Mouse (Mus musculus) erythroblast, adult 5-6 weeks (primary cell): Measurements from ENCODE around the gene Camta2. TPM values are rescaled to one million over a fixed set of nuclear protein-coding genes. Genes with fewer than 3 reads are reported as not detected.

ENCODE experiments used
- ATAC-seq: replicated peaks from 2 replicates; pipeline ENCODE4 v1.8.0; 2016; ENCODE audit warnings: moderate number of reproducible peaks, mild to moderate bottlenecking, moderate TSS enrichment, inconsistent platforms; ENCODE audit not compliant: poor library complexity, low FRiP score, severe bottlenecking
- total RNA-seq, 2 experiments: library from RNA; stranded (forward) in 1 of 2; stranded (reverse) in 1 of 2; fragments of 150-400 nt in 1 of 2; fragments of 200-764, 138-1000 nt in 1 of 2; gene quantifications; 2 replicates each; pipeline versions ENCODE4 v1.2.3 to v1.2.4; 2015 to 2017; ENCODE audit warnings: low replicate concordance in 2 of 2

The Camta2 gene
- total RNA-seq, 2 experiments from 2014 or later, result 0.77 to 5.4 TPM

DNA sequence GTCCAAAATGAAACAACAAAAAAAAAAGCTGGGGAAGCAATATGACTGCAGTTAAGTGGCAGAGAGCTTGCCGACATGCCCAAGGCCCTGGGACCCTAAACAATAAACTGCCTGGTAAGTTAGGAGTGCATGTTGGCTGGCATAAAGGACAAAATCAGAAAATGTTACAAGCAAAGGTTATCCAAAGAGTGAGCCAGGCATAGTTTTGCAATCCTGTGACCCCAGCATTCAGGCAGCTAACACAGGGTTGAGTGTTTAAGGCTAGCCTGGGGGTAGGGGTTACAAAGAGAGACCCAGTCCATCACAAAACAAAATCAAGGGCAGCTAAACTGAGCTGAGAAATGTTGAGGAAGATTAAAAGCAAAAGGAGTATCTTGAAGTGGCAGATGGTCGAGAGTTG is 11.1 kb upstream of the Camta2 start:
- ATAC-seq, result no peak

DNA sequence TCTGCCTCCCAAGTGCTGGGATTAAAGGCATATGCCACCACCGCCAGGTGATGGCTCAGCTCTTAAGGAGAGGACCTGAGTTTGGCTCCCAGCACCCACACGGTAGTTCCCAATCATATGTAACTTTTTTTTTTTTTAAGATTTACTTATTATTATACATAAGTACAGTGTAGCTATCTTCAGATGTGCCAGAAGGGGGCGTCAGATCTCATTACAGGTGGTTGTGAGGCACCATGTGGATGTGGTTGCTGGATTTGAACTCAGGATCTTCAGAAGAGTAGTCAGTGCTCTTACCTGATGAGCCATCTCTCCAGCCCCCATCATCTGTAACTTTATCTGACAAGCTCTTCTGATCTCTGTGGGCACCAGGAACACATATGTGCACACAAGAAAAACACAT is 9.5 kb upstream of the Camta2 start:
- ATAC-seq, result no peak

DNA sequence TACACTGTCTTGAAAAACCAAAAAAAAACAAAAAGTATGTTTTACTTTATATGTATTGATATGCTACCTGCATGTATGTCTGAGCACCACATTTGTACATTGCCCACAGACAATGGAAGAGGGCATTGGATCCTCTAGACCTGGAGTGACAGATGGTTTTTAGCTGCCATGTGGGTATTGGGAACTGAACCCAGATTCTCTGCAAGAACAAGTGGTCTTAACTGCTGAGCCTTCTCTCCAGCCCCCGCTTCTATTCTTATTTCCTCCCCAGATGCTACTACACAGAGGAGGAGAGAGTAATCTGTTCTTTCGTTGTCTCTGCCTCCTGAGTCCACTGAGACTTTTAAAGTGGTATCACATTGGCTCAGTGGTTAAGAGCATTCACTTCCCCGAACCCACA is 5.6 kb upstream of the Camta2 start:
- ATAC-seq, result no peak

DNA sequence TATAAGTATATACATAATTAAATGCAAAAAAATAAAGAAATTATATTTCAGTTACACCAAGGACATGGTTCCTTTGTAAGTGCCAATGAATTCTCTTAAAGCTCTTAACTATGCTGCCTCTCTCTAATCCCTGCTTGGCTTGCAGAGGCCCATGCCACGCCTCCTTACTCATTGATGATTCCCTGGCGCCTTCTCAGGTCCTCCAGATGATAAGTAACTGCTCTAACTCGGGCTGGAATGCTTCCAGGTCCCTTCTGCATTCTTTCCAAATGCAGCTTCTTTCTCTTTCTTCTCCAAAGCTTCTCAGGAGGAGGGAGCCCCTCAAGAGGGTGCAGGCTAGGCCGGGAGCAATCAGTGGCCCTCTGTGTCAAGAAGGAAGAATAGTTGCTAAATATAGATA is 1.7 kb upstream of the Camta2 start:
- no peak for ATAC-seq

DNA sequence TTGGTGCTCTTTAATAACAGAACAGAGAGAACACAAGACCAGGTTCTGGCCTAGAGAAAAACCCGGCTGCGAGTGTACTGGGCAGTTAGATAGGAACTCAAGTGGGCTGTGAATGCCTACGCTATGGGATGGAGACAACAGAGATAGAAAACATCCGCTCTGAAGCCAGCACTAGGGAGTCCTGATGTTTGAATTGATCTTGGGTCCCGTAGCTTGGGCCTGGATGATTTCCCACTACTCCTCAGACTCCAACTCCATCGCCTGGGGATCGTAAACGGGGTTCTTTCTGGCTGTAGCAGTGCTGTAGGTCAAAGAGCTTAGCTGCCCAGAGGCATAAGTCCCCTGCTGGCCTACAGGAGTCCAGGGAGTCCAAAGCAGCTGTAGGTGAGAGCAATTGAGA is 467 bp upstream of the Camta2 start:
- ATAC-seq, result no peak

DNA sequence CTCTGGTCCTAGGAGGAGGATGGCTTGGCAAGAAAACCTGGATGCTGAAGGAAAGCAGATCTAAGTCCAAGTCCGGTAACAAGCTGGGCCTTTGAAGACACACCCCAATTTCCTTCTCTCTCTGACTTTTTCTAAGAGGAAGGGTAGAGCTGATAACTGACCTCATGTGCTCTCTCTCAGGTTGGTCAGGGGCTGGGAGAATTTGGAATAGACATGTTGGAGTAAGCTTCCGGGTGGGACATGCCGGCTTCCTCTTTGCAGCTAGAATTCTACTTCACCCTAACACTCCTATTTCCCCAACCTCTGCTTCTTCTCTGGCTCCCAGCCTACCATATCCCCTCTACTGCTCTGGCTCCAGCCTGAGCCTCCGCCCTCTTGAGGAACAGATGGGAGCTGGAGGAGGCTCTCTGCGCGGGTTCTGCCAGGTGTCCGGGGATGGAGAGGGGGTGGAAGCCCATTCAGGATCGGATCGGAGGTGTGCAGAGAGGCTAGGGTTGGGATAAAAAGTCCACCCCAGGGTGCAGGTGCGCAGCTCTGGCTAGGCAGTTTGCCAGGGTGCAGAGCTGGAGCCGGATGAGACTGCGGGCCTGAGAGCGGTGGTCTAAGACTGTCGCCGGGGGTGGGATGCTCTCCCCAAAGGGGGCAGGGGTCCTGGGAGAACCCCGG is 871 bp downstream of the Camta2 start:
- ATAC-seq, result peak; percentile 40; the same call in 1 of the 2 replicates

DNA sequence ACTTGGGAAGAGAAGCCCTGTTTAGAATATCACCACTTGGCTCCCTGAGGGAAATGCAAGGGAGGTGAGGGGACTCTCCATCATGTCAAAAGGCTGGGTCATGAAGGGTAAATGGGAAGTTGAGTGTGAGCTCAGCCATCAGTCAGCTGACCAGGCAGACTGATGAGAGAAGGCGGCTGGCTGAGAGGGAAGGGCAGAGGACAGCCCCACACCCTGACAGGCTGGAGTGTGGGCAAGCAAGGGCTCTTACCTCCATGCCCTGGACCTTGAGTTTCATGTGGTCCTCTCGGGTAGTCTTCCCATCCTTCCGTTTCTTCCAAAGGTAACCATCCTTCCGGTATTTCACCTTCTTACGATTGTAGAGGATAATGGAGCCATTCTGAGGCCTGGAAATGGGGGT is 4.3 kb downstream of the Camta2 start:
- ATAC-seq, result no peak

DNA sequence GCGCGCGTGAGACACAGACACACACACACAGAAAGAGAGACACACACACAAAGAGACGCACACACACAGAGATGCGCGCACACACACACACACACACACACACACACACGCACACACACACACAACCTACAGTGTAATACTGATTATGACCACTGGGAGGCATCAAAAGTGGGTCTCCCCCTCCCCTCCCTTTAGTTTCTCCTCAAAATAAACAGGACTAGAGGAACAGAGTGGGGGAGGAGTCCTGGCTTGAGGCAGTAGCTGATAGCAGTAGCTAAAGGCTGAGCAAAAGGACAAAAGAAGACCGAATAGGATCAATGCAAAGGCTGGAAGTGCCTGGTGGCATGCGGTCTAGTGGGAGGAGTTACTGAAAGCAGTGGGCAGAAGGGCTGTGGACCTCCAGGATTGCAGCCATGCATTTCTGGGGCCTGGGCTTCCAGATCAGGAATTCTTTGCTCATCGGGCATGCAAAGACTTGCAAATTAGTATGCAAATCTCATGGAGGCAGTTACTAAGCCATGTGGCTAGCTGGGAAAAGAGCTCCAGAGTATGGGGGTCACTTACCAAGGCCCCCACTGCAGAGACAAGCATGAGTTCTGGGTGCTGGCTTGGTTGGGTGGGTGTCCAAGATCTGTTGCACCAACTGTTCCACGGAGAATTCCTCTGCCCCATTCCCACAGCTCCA is 5.9 kb downstream of the Camta2 start:
- no peak for ATAC-seq

DNA sequence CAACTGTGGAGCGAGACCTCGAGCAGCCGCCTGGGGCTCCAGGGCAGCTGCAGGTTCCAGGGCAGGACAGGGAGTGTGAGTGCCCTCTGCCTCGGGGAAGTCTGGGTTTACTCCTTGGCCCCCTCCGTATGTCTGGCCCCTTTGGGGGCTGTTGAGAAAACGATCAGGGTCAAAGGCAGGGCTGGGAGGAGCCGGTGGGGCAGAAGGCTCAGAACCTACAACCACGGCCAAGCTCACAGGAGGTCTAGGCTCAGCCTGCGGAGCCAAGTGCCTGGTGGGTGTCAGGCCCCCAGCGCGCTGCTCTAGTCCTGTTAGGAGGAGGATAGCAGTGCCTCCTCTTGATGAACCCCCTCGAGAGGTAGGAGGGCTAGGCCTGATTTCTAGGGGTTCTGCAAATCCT is 6.7 kb downstream of the Camta2 start:
- no peak for ATAC-seq

DNA sequence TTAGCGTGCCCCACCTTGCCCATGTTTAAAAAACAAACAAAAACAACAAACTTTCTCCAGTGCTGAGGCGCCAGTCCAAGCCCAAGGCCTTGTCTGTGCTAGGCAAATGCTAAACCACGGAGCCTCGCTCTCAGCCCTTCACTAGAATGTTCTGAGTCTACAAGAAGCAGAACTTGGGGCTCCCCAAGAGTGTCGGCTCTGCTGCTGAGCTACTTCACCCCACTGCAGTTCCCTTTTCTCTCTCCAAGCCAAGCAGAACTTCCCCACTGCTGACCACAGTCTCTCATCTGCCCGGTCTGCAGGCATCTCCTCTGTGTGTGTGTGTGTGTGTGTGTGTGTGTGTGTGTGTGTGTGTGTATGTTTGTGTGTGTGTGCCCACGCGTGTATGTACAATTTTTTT is 8.0 kb downstream of the Camta2 start:
- no peak for ATAC-seq

DNA sequence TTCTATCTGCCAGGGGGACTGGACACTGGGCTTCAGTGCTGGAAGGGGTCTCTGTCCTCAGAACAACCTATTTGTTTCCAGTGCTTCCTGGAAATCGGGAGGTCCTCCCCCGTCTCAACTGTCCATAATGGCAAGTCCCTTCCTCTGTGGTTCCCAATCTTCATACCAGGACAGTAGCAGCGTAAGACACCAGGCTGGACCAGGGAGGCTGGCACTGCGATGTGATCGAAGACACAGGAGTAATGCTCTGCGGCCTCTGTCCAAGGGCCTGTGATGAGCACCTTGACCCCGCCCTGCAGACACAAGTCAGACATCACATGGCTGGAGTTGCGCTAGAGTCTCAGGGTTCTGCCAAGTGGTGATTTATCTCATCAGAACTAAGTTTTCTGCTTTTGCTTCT is 8.5 kb downstream of the Camta2 start:
- no peak for ATAC-seq

DNA sequence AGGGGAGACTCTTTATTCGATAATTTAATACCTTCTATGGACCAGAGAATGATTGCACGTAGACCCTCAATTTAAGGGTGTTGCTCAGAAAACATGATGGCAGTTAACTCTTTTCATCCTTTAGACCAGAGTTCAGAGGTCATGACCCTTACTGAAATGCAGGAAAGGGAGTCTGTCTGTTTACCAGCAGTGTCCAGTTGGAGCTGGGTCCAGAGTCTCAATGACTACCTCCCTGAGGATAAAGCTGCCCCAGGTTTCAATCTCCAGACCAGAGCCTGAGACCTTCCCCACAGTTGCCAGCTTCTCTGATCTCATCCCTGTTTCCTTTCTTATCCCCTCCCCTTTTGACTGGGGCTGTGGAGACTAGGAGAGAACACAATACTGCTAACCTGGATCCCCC is 9.3 kb downstream of the Camta2 start:
- ATAC-seq, result no peak

DNA sequence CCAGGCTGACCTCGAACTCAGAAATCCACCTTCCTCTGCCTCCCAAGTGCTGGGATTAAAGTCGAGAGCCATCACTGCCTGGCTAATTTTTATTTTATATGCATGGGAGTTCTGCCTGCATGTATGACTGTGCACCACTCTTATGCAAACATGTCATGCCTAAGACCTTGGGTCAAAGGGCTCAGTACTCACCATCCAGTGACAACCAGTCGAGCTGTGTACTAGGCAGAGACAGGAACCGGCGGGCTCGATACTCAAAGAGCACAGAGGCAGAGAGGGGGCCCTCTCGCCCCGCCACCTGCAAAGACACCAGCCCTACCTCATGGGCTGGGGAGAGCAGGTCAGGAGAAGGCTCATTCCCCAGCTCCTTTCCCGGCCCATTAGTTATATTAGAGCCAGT is 9.8 kb downstream of the Camta2 start:
- no peak for ATAC-seq

DNA sequence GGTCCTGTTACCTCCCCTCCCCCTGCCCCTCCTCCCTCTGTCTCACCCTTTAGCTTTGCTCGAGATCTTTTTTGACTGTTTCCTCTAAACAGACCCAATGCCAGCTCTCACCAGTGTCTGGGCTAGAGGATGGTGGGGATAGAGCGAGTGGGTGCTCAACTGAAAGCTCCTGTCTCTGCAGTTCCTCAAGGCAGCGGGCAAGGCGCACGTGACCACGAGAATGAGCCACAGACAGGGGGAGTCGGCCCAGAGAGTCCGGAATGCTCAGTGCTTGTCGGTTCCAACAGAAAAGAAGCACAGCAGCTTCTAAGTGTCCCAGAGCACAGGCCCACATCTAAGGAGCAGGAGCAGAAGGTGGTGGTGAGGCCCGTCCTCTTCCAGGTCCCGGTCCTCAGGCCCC is 13.4 kb downstream of the Camta2 start:
- ATAC-seq, result no peak

DNA sequence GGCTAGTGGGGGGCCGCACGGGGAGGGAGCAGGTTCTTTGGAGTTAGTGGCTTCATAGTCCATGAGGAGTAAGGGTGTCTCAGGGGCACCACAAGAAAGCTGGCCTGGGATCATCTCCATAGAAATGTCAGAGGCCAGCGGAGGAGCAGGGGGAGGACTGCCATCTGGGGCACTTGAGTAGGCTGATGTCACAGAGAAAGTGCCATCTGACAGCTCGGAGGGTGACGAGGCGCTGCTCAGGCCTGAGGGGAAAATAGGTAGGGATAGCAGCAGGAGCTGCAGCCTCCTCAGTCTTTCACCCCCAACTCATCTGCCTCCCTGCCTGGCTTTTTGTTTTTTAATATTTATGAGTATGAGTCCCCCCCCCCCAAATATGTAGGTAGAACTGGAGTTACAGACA is 13.9 kb downstream of the Camta2 start:
- no peak for ATAC-seq

DNA sequence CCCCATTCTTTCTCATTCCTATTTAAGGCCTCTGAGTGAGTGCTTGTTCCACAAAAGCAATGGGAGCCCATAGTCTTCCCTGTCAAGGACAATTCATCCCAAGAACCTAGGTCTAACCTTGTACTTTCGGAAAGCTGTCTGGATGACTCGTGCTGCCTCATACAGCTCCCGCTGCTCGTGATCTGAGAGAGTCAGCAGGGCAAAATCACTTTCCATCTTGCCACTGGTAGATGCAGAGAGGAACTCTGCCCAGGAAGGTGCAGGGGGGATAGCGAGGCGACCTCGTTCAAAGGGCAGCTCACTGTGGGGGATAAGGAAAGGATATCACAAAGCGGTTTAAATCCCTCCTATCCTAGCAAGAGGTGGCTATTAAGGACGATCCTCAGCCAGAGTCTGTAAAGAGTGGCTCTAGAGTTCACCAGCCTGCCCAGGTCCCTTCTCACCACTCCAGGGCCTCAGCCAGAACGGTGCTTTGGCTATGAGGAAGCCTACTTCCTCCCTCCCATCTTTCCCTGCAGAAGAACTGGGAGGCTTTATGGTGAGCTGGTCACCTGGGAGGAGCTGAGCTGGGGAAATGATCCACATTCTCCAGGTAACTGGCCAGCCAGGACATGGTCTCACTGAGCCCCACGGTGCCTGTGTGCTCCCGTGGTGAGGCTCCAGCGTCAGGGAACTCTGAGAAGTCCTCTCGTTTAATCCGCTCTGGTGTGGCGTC is 16.4 kb downstream of the Camta2 start:
- ATAC-seq, result no peak

DNA sequence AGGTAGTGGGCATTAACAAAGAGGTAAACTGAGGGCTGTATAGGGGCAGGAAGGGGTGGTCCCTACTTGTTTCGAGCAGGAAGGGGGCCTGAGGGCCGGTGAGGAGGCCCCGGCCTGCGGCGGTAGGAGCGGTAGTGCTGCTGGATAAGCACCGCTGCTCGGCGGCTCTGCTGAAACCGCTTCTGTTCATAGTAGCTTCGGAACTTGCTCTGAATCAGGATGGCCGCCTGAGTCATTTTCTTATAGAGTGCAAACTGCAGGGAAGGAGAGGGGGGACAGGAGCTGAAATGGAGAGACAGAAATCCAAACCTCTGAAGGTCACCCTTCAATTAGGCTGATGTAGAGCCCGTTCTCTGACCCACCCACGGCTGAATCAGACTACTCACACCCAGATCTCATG is 17.4 kb downstream of the Camta2 start:
- ATAC-seq, result no peak

DNA sequence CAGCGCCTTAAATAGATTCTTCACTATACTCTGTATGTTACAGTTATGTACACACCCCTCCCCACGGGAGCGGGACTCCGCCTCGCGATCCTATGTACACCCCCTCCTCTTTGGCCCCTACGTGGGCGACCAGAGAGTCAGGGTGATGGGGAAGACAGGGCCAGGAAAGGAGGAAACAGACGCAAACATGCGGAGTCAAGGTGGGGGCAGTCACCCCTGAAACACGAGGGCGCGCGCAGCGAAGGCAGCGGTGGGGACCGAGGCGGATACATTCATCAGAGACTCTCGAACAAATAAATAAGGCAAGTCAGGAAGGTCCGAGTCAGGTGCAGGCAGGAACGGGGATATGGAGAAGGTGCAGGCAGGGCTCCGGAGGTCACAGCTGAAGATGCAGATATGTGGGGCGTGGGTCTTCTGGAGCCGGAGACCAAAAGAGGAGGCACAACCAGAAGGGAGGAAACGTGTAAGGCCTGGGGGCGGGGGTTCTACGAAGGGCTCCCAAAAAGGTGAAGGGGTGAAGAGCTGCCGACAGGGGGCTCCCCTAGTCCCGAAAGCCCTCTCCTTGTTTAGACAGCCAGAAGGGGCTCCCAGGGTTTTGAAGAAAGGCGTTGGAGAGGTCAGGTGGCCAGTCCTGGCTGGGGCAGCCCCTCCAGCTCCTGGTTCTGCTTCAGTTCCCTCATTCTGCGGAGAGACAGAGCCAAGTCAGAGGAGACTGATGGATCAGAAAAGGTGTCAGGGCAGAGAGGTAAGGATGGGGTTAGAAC is 18.1 kb downstream of the Camta2 start:
- peak; percentile 19 for ATAC-seq

DNA sequence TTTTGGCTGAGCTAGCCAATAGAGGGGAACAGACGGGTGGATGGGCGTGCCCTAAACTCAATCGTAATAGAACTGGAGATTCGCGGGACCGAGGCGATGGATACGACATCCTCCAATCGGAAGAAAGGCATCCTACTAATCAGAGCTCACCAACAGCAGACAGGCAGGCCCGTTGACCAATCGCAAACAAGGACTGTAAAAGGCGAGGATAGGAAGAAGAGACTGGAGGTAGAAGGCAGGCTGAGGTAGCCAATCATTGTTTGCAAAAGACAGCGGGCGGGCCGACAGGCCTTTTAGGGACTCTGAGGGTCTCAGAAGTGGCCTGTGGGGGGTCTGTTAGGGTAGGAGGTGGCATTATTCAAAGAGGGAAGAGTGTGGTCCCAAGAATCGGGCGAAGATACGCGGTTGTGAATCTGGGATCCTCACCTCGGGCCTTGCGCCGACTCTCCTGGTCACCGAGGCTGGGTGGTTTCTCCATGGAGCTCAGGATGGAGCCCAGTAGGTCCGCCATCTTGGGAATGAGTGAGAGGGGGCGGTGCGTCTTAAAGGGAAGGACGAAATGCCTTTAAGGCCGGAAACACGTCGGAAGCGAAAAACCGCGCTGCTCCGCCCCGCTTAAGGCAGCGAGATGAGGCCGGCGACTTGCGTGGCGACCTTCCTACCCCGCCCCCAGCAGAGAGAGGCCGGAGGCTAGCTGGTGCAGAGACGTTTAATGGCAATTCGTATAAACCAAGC is 19.0 kb downstream of the Camta2 start, which contains the start of gene Spag7:
Gene Spag7, minus strand, starts transcription at position 646 of the 735 bp plus-strand sequence.
- peak; percentile 88 for ATAC-seq

DNA sequence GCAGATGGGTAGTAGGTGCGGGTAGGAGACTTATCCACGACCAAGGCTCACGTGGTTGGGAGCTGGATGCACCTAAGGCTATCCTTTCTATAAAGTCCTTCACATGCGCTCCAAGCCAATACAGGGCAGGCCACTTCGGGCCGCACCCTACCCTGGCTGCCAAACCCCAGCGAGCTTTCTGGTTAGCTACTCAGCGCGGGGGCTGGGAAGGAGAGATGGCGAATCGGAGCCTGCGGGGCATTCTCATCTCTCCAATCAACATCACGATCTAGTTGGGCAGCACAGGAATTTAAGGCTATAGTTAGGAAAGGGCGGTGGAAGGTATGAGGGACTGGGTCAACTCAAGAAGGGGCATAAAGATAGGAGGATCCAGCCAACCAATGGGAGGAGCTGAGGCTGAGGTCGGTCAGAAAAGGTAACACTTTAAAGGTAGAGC is 19.6 kb downstream of the Camta2 start:
- ATAC-seq, result peak; percentile 56
